Mouse (Mus musculus) limb, embryonic 10.5 days (tissue): ENCODE data around the gene Rab3ip. TPM values are rescaled to one million over a fixed set of nuclear protein-coding genes. Genes with fewer than 3 reads are reported as not detected.

ENCODE experiments used
- DNase-seq: peaks from one replicate; pipeline ENCODE4 v3.0.0-alpha.2; 2017; ENCODE audit warnings: low spot score
- H3K27ac ChIP-seq: fragments of 300-500 bp; sonication (generic); 2 replicates; pipeline ENCODE4 v1.5.1; 2016; ENCODE audit warnings: mild to moderate bottlenecking
- H3K27me3 ChIP-seq: fragments of 300-500 bp; sonication (generic); 2 replicates; pipeline ENCODE4 v1.6.1; 2016; ENCODE audit warnings: low read depth, mild to moderate bottlenecking; ENCODE audit not compliant: poor library complexity, severe bottlenecking
- H3K36me3 ChIP-seq: fragments of 300-500 bp; sonication (generic); 2 replicates; pipeline ENCODE4 v1.6.1; 2016; ENCODE audit warnings: mild to moderate bottlenecking, moderate library complexity
- H3K4me1 ChIP-seq: fragments of 300-500 bp; sonication (generic); 2 replicates; pipeline ENCODE4 v1.6.1; 2016
- H3K4me3 ChIP-seq: fragments of 300-500 bp; sonication (generic); 2 replicates; pipeline ENCODE4 v1.5.1; 2016; ENCODE audit warnings: mild to moderate bottlenecking, moderate library complexity
- H3K9me3 ChIP-seq: fragments of 300-500 bp; sonication (generic); replicated peaks from 2 replicates; pipeline ENCODE4 v1.6.1; 2016; ENCODE audit warnings: mild to moderate bottlenecking
- WGBS: fragments of 180-500 bp; shearing (Covaris S2); methylation state at CpG from one replicate; pipeline ENCODE4 v1.1.7; 2016; 5-methylcytosine and 5-hydroxymethylcytosine counted together
- polyA plus RNA-seq: library from polyadenylated mRNA; unstranded; fragments of >200 nt; fragmentation: Nextera tagmentation; extraction: Ambion mirVana; gene quantifications from 2 replicates; pipeline ENCODE4 v1.2.1, GENCODE M21; 2016

Rab3ip gene
- polyA plus RNA-seq, 1 experiment from 2014 or later, result 40.0 TPM

DNA sequence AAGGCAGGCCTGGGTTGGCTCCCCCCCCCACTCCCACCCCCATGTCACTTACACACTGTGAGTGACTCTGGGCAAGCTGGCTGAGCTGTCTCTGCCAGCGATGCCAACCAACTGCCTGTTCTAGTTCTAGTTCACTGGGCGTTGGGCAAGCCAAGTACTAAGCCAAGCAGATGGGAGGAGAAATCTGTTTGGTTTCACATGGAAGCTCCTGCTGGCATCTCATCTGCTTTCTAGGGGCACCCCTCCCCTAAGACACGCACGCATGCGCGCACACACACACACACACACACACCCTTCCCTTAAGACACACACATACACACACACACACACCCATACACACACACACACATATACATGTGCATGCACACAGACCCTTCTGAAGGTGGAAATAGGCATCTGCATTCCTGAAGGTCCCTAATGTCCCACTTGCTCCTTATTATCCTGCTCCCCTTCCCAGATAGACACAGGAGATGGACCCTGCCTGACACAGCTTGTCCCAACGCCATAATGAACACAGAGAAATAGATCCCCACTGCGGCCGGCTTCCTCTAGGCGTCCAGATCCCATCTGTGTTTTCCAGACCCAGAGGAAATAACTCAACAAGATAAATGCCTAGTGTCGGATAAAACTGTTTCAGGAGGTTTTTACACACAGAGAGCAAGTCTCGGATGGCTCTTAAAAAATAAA, 79.1 kb downstream of the Rab3ip start:
- H3K27ac ChIP-seq, result no peak overlapping the region
- no peak for DNase-seq
- no peaks in the 10 kb centered on the region for H3K36me3 ChIP-seq
- no peaks in the 10 kb centered on the region for H3K9me3 ChIP-seq
- no peaks in the 10 kb centered on the region for H3K4me1 ChIP-seq
- H3K27me3 ChIP-seq, result no peaks in the 10 kb centered on the region
- WGBS, result 84% methylated on average over 12 of the region's 12 CpGs
- no peak overlapping the region for H3K4me3 ChIP-seq

DNA sequence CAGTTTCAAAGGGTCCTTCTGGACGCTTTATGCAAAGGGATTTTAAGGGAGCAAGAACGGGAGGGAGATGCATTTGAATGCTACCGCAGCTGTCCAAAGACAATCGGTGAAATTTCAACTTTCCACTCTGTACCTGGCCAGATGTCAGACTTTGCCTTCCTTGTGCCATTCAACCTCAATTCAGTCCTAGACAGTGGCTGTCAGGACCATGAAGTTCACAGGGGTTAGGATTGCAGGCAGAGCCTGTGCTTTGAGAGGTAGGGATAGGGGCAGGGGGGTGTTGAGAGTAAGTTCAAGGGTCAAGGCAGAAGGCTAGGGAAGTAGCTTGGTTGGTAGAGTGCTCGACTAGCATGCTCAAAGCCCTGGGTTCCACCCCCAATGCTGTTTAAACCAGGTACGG, 79.8 kb downstream of the Rab3ip start:
- H3K4me3 ChIP-seq, result no peak overlapping the region
- 89% methylated on average over 6 of the region's 6 CpGs for WGBS
- H3K36me3 ChIP-seq, result no peaks in the 10 kb centered on the region
- H3K4me1 ChIP-seq, result no peaks in the 10 kb centered on the region
- no peak for DNase-seq
- H3K27me3 ChIP-seq, result no peaks in the 10 kb centered on the region
- no peak overlapping the region for H3K27ac ChIP-seq
- no peaks in the 10 kb centered on the region for H3K9me3 ChIP-seq

Other genes with a start within 250 kb of the Rab3ip start
- gene Myrfl, start 53.9 kb downstream of the Rab3ip start, polyA plus RNA-seq, result 0.04 TPM in 1 of 2 replicates, not detected in the other
- not detected in 2 replicates for gene Gm10271, start 21.8 kb upstream of the Rab3ip start, polyA plus RNA-seq
- 0.05 TPM in 1 of 2 replicates, not detected in the other for gene Best3, start 35.5 kb upstream of the Rab3ip start, polyA plus RNA-seq
- 0.10 TPM in 1 of 2 replicates, not detected in the other for gene Lrrc10, start 94.6 kb upstream of the Rab3ip start, polyA plus RNA-seq
- 350 and 402 TPM in 2 replicates for gene Cct2, start 113.0 kb upstream of the Rab3ip start, polyA plus RNA-seq
- 18.0 and 20.0 TPM in 2 replicates for gene Frs2, start 197.8 kb upstream of the Rab3ip start, polyA plus RNA-seq